Mouse (Mus musculus): Measurements from ENCODE around the gene Tomm40. TPM values are rescaled to one million over a fixed set of nuclear protein-coding genes. Genes with fewer than 3 reads are reported as not detected.

Gene Tomm40
- polyA plus RNA-seq, 1 experiment from 2014 or later: 51.8 TPM

DNA sequence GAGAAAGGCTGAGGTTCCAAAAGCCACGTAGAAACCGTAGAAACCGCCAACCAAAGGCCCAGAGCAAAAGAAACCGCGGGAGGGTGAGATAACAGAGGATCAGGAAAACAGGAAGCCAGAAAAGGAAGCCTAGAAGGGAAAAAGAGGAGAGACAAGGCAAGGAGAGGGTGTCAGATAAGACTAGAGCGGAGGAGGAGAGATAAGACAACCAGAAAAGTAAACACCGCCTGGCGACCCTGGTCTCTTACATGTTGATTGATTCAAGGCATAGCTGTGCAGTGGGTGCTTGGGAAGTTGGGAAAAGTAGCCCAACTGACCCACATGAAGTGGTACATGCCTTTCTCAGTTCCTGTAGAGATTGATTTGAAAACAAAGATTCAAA is 20.0 kb downstream of the Tomm40 start:
- H3K4me1 ChIP-seq (ENCODE audit: control insufficient read depth, low read depth, low read length): peaks cover 43% of the 10 kb centered on the region
- 2% methylated on average over 8 of the region's 8 CpGs for WGBS (ENCODE audit: insufficient replicate concordance)

DNA sequence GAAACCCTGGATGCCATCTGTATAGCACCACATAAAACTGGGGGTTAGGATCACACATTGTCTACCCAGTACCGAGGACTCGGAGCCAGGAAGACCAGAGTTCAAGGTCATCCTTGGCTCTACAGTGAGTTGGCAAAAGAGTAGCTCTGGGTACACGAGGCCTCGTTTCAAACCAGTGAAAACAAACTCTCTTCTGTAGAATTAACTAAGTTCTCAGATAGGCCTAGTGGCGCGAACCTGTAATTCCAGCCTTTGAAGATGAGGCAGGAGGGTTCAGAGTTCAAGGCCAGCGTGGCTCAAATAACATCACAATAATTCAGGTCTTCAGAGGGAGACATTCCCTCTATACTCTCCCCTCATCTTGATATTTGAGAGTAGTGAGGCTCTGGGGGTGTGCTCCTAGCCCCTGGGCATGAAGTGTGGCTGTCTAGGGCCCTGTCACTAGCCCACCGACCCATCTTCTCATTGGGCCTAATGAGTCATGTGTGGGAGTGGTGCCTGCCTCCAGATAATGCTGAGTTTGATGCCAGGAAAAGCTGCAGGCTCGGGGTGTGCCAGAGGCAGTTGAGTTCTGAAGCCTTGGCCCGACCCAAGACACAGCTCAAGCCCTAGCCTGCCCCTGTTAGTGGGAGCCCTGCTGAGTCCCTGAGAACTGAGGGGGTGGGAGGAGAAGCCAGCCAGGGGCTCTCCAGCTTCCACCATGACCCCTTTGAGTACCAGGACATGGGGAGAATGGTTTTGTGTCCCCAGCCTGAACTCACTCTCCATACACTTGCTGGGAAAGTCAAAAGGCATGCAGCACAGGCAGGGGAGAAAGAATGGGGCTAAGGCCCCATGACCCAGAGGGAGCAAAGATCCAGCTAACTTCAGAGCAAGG is 20.7 kb downstream of the Tomm40 start:
- H3K9ac ChIP-seq (ENCODE audit: low read depth, low read length): no peak overlapping the region; the same call in 1 of the 2 replicates
- H3K27ac ChIP-seq (ENCODE audit: low read length): peak overlapping the region; percentile 75
- H3K36me3 ChIP-seq (ENCODE audit: control insufficient read depth, insufficient read depth): peaks cover 8% of the 10 kb centered on the region; the same call in 1 of the 2 replicates
- 44% methylated on average over 10 of the region's 10 CpGs for WGBS (ENCODE audit: insufficient replicate concordance)
- ATAC-seq (ENCODE audit: low read depth): no peak
- H3K4me3 ChIP-seq (ENCODE audit: low read depth, low read length): no peak overlapping the region
- H3K27me3 ChIP-seq (ENCODE audit: control insufficient read depth, insufficient read depth, low read depth, low read length): no peaks in the 10 kb centered on the region
- H3K4me1 ChIP-seq (ENCODE audit: control insufficient read depth, low read depth, low read length): peaks cover 37% of the 10 kb centered on the region
- H3K4me2 ChIP-seq (ENCODE audit: low read depth, low read length): no peak overlapping the region
- no peaks in the 10 kb centered on the region for H3K9me3 ChIP-seq (replicated peaks; ENCODE audit: control insufficient read depth, low read length)

More for the DNA sequence above, 20.0 kb downstream of the Tomm40 start:
- Histone ChIP-seq H3K27me3 (ENCODE audit: control insufficient read depth, insufficient read depth, low read depth, low read length) (no peaks in the 10 kb centered on the region), H3K9ac (ENCODE audit: low read depth, low read length) (no peak overlapping the region; the same call in 1 of the 2 replicates), H3K4me2 (ENCODE audit: low read depth, low read length) (no peak overlapping the region), H3K4me3 (ENCODE audit: low read depth, low read length) (no peak overlapping the region), H3K9me3 (replicated peaks; ENCODE audit: control insufficient read depth, low read length) (no peaks in the 10 kb centered on the region), H3K36me3 (ENCODE audit: control insufficient read depth, insufficient read depth) (peaks cover 8% of the 10 kb centered on the region; the same call in 1 of the 2 replicates), H3K27ac (ENCODE audit: low read length) (peak overlapping the region; percentile 75)
- no peak for ATAC-seq (ENCODE audit: low read depth)

DNA sequence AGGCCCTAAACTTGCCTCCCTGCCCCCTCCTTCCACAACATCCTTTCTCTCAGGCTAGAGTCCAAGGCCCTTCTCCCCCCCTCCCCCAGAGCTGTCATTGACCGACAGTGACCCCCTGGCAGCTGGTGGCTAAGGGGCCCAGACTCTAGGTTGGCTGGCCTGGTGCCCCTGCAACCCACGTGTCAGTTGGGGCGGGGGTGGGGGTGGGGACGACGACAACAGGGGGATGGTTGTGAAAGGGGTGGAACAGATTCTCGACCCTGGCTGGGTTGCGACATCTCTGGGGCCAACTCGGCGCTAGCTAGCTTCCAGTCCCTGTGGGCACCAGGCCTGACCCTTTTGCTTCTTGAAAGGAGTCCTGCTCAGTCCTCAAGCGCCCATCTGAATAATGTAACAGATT is 21.8 kb downstream of the Tomm40 start:
- peak overlapping the region; percentile 75 for H3K27ac ChIP-seq (ENCODE audit: low read length)
- H3K27me3 ChIP-seq (ENCODE audit: control insufficient read depth, insufficient read depth, low read depth, low read length): no peaks in the 10 kb centered on the region
- 14% methylated on average over 10 of the region's 10 CpGs for WGBS (ENCODE audit: insufficient replicate concordance)
- H3K9ac ChIP-seq (ENCODE audit: low read depth, low read length): no peak overlapping the region
- peak; percentile 59 for ATAC-seq (ENCODE audit: low read depth)
- H3K4me1 ChIP-seq (ENCODE audit: control insufficient read depth, low read depth, low read length): peaks cover 31% of the 10 kb centered on the region
- no peaks in the 10 kb centered on the region for H3K9me3 ChIP-seq (replicated peaks; ENCODE audit: control insufficient read depth, low read length)
- no peak overlapping the region for H3K4me3 ChIP-seq (ENCODE audit: low read depth, low read length)
- H3K4me2 ChIP-seq (ENCODE audit: low read depth, low read length): no peak overlapping the region
- H3K36me3 ChIP-seq (ENCODE audit: control insufficient read depth, insufficient read depth): peaks cover 8% of the 10 kb centered on the region; the same call in 1 of the 2 replicates

- H3K9me3 ChIP-seq (replicated peaks; ENCODE audit: control insufficient read depth, low read length): no peaks in the 10 kb centered on the region
- H3K9ac ChIP-seq (ENCODE audit: low read depth, low read length): 0 out of 2 replicates have a peak within 1 kb of the TSS, but pooled peaks have one; percentile 22
- H3K4me1 ChIP-seq (ENCODE audit: control insufficient read depth, low read depth, low read length): peaks cover 31% of the 10 kb centered on the region
- ATAC-seq (ENCODE audit: low read depth): peak; percentile 35
- H3K36me3 ChIP-seq (ENCODE audit: control insufficient read depth, insufficient read depth): peaks cover 8% of the 10 kb centered on the region; the same call in 1 of the 2 replicates
- WGBS (ENCODE audit: insufficient replicate concordance): 52% methylated on average over 28 of the region's 28 CpGs
- H3K4me3 ChIP-seq (ENCODE audit: low read depth, low read length): peak within 1 kb of the TSS; percentile 35
- H3K27me3 ChIP-seq (ENCODE audit: control insufficient read depth, insufficient read depth, low read depth, low read length): no peaks in the 10 kb centered on the region
- peak within 1 kb of the TSS; percentile 78 for H3K27ac ChIP-seq (ENCODE audit: low read length)
- H3K4me2 ChIP-seq (ENCODE audit: low read depth, low read length): peak within 1 kb of the TSS; percentile 36
Measured at GRCm38 (mm10) chr7:19691873-19692865, 23.1 kb downstream of the Tomm40 start, which contains the start of gene Apoc1. Apoc1 (minus strand) TSS chr7:19692660.

DNA sequence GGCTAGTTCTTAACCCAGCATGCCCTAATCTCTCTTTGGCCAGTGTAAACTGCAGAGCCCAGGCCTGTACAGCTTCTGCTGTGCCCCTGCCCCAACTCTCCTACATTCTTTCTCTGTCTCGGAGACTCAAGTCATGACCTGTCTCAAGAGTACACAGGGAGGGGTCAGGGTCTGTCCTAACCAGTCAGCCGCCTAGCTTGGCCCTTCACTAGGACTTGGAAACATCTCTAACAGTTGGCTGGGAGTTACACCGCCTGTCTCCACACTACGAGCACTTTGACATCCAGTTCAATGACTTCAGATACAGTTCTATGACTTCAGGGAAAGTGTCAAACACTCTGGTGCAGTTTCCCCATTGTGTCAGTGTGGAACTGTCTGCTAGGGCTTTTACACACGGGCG is 23.8 kb downstream of the Tomm40 start:
- Histone ChIP-seq H3K27ac (ENCODE audit: low read length) (peak overlapping the region; percentile 59), H3K9me3 (replicated peaks; ENCODE audit: control insufficient read depth, low read length) (no peaks in the 10 kb centered on the region), H3K4me3 (ENCODE audit: low read depth, low read length) (peak overlapping the region; percentile 35), H3K4me1 (ENCODE audit: control insufficient read depth, low read depth, low read length) (peaks cover 28% of the 10 kb centered on the region), H3K4me2 (ENCODE audit: low read depth, low read length) (peak overlapping the region; percentile 36), H3K27me3 (ENCODE audit: control insufficient read depth, insufficient read depth, low read depth, low read length) (no peaks in the 10 kb centered on the region), H3K36me3 (ENCODE audit: control insufficient read depth, insufficient read depth) (peaks cover 4% of the 10 kb centered on the region; the same call in 1 of the 2 replicates), H3K9ac (ENCODE audit: low read depth, low read length) (0 out of 2 replicates have a peak overlapping the region, but pooled peaks have one; percentile 22)
- ATAC-seq (ENCODE audit: low read depth): no peak
- WGBS (ENCODE audit: insufficient replicate concordance): 64% methylated on average over 6 of the region's 6 CpGs

DNA sequence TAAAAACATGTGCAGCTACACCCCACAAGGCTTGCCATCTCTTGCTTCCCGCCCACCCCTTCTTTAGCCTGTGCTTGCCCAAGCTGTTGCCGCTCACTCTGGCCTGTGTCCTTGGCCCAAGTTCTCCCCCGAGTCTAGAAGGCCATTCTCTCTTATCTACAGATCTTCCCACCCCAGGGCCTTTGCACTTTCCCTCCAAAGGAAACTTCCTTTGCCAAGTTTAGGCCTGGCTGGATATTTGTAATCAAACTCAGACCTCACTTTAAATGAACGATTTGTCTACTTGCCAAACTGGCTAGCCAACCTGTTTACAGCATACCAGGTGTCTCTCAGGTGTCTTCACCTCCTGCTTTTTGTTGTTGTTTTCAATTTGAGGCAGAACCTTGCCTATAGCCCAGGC is 24.4 kb downstream of the Tomm40 start:
- Histone ChIP-seq H3K27me3 (ENCODE audit: control insufficient read depth, insufficient read depth, low read depth, low read length) (no peaks in the 10 kb centered on the region), H3K4me1 (ENCODE audit: control insufficient read depth, low read depth, low read length) (peaks cover 23% of the 10 kb centered on the region), H3K4me3 (ENCODE audit: low read depth, low read length) (no peak overlapping the region; the same call in 1 of the 2 replicates), H3K9me3 (replicated peaks; ENCODE audit: control insufficient read depth, low read length) (no peaks in the 10 kb centered on the region), H3K27ac (ENCODE audit: low read length) (0 out of 2 replicates have a peak overlapping the region, but pooled peaks have one; percentile 15), H3K9ac (ENCODE audit: low read depth, low read length) (no peak overlapping the region), H3K36me3 (ENCODE audit: control insufficient read depth, insufficient read depth) (no peaks in the 10 kb centered on the region), H3K4me2 (ENCODE audit: low read depth, low read length) (peak overlapping the region; percentile 36)
- ATAC-seq (ENCODE audit: low read depth): no peak
- WGBS (ENCODE audit: insufficient replicate concordance): 59% methylated on average over 4 of the region's 4 CpGs

- ATAC-seq (ENCODE audit: low read depth): no peak
- Histone ChIP-seq H3K4me2 (ENCODE audit: low read depth, low read length) (no peak overlapping the region), H3K36me3 (ENCODE audit: control insufficient read depth, insufficient read depth) (no peaks in the 10 kb centered on the region), H3K4me1 (ENCODE audit: control insufficient read depth, low read depth, low read length) (peaks cover 14% of the 10 kb centered on the region), H3K9ac (ENCODE audit: low read depth, low read length) (no peak overlapping the region), H3K27me3 (ENCODE audit: control insufficient read depth, insufficient read depth, low read depth, low read length) (no peaks in the 10 kb centered on the region), H3K4me3 (ENCODE audit: low read depth, low read length) (no peak overlapping the region), H3K9me3 (replicated peaks; ENCODE audit: control insufficient read depth, low read length) (no peaks in the 10 kb centered on the region), H3K27ac (ENCODE audit: low read length) (no peak overlapping the region)
- WGBS (ENCODE audit: insufficient replicate concordance): 76% methylated on average over 2 of the region's 2 CpGs
Measured at GRCm38 (mm10) chr7:19688611-19689010, 26.6 kb downstream of the Tomm40 start.

DNA sequence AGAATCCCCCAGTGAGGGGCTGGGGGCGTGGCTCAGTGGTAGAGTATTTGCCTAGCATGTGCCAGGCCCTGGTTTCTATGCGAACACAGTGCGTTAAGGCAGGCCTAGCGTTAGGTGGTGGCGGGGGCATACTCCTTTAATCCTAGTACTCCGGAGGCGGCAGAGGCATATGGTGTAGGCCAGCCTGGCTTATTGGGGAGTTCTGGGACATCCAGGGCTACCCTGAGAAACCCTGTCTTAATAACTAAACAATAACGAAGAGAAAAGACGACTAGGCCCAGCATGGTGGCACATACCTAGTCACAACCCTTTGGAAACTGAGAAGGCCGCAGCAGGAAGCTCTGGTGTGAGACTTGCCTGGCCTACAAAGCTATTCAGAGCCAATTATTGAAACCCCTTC is 27.1 kb downstream of the Tomm40 start:
- Histone ChIP-seq H3K27ac (ENCODE audit: low read length) (no peak overlapping the region), H3K27me3 (ENCODE audit: control insufficient read depth, insufficient read depth, low read depth, low read length) (no peaks in the 10 kb centered on the region), H3K9me3 (replicated peaks; ENCODE audit: control insufficient read depth, low read length) (no peaks in the 10 kb centered on the region), H3K9ac (ENCODE audit: low read depth, low read length) (no peak overlapping the region), H3K4me1 (ENCODE audit: control insufficient read depth, low read depth, low read length) (peaks cover 14% of the 10 kb centered on the region), H3K36me3 (ENCODE audit: control insufficient read depth, insufficient read depth) (no peaks in the 10 kb centered on the region), H3K4me2 (ENCODE audit: low read depth, low read length) (no peak overlapping the region), H3K4me3 (ENCODE audit: low read depth, low read length) (no peak overlapping the region)
- no peak for ATAC-seq (ENCODE audit: low read depth)
- WGBS (ENCODE audit: insufficient replicate concordance): 86% methylated on average over 10 of the region's 10 CpGs
